Mouse (Mus musculus) kidney, postnatal 10 days (tissue): ENCODE measurements around the gene Muc15.

Experiments used
- DNase-seq: peaks from one replicate; pipeline ENCODE4 v3.0.0; 2021; ENCODE audit warnings: mixed read lengths

The Muc15 gene

GRCm38 (mm10) chr2:110721290-110721753 lies at the start of gene Muc15:
Muc15 (plus strand) TSS chr2:110721340.
- no peak for DNase-seq

GRCm38 (mm10) chr2:110709436-110709835 lies 11.7 kb upstream of the Muc15 start:
- no peak for DNase-seq

GRCm38 (mm10) chr2:110710055-110710720 lies 11.0 kb upstream of the Muc15 start:
- peak; percentile 13 for DNase-seq

- DNase-seq = no peak
Observed at GRCm38 (mm10) chr2:110719051-110719450, 2.1 kb upstream of the Muc15 start.

GRCm38 (mm10) chr2:110722208-110722607 lies 1.1 kb downstream of the Muc15 start:
- no peak for DNase-seq

GRCm38 (mm10) chr2:110726106-110726505 lies 5.0 kb downstream of the Muc15 start:
- DNase-seq = no peak

GRCm38 (mm10) chr2:110737236-110737635 lies 16.1 kb downstream of the Muc15 start:
- DNase-seq = no peak

- no peak for DNase-seq
Observed at GRCm38 (mm10) chr2:110737981-110738380, 16.8 kb downstream of the Muc15 start.

- DNase-seq = no peak
Observed at GRCm38 (mm10) chr2:110739781-110740180, 18.6 kb downstream of the Muc15 start.

GRCm38 (mm10) chr2:110740493-110740892 lies 19.4 kb downstream of the Muc15 start:
- no peak for DNase-seq

- DNase-seq = no peak
Observed at GRCm38 (mm10) chr2:110757556-110757955, 36.4 kb downstream of the Muc15 start.

- DNase-seq = no peak
Observed at GRCm38 (mm10) chr2:110759434-110759833, 38.3 kb downstream of the Muc15 start.

GRCm38 (mm10) chr2:110787396-110787795 lies 66.3 kb downstream of the Muc15 start:
- DNase-seq = no peak
